Mouse (Mus musculus): ENCODE data around the gene Zbtb8a. TPM values are rescaled to one million over a fixed set of nuclear protein-coding genes. Genes with fewer than 3 reads are reported as not detected.

Gene Zbtb8a
- polyA plus RNA-seq, 1 experiment from 2014 or later: 2.2 TPM

GRCm38 (mm10) chr4:129394089-129394870, 16.4 kb upstream of the Zbtb8a start:
- Histone ChIP-seq H3K4me2 (ENCODE audit: low read depth, low read length) (no peak overlapping the region), H3K27ac (ENCODE audit: low read length) (no peak overlapping the region)
- ATAC-seq (ENCODE audit: low read depth): no peak

GRCm38 (mm10) chr4:129390936-129391557, 13.1 kb upstream of the Zbtb8a start:
- 77% methylated on average over 7 of the region's 7 CpGs for WGBS (ENCODE audit: insufficient replicate concordance)
- H3K4me3 ChIP-seq (ENCODE audit: low read depth, low read length): no peak overlapping the region
- no peak overlapping the region for H3K9ac ChIP-seq (ENCODE audit: low read depth, low read length)
- H3K9me3 ChIP-seq (replicated peaks; ENCODE audit: control insufficient read depth, low read length): no peaks in the 10 kb centered on the region
- H3K27me3 ChIP-seq (ENCODE audit: control insufficient read depth, insufficient read depth, low read depth, low read length): no peaks in the 10 kb centered on the region
- ATAC-seq (ENCODE audit: low read depth): no peak
- no peaks in the 10 kb centered on the region for H3K36me3 ChIP-seq (ENCODE audit: control insufficient read depth, insufficient read depth)
- peaks cover 8% of the 10 kb centered on the region for H3K4me1 ChIP-seq (ENCODE audit: control insufficient read depth, low read depth, low read length)
- no peak overlapping the region for H3K27ac ChIP-seq (ENCODE audit: low read length)
- H3K4me2 ChIP-seq (ENCODE audit: low read depth, low read length): no peak overlapping the region

More at GRCm38 (mm10) chr4:129394089-129394870, 16.4 kb upstream of the Zbtb8a start:
- Histone ChIP-seq H3K9me3 (replicated peaks; ENCODE audit: control insufficient read depth, low read length) (no peaks in the 10 kb centered on the region), H3K9ac (ENCODE audit: low read depth, low read length) (no peak overlapping the region), H3K36me3 (ENCODE audit: control insufficient read depth, insufficient read depth) (no peaks in the 10 kb centered on the region), H3K4me1 (ENCODE audit: control insufficient read depth, low read depth, low read length) (no peaks in the 10 kb centered on the region), H3K27me3 (ENCODE audit: control insufficient read depth, insufficient read depth, low read depth, low read length) (no peaks in the 10 kb centered on the region), H3K4me3 (ENCODE audit: low read depth, low read length) (no peak overlapping the region)
- 50% methylated on average over 12 of the region's 12 CpGs for WGBS (ENCODE audit: insufficient replicate concordance)

GRCm38 (mm10) chr4:129390216-129390743, 12.4 kb upstream of the Zbtb8a start:
- peaks cover 14% of the 10 kb centered on the region for H3K4me1 ChIP-seq (ENCODE audit: control insufficient read depth, low read depth, low read length)
- H3K27ac ChIP-seq (ENCODE audit: low read length): no peak overlapping the region
- no peak overlapping the region for H3K4me3 ChIP-seq (ENCODE audit: low read depth, low read length)
- no peaks in the 10 kb centered on the region for H3K27me3 ChIP-seq (ENCODE audit: control insufficient read depth, insufficient read depth, low read depth, low read length)
- H3K9ac ChIP-seq (ENCODE audit: low read depth, low read length): no peak overlapping the region
- H3K4me2 ChIP-seq (ENCODE audit: low read depth, low read length): no peak overlapping the region
- WGBS (ENCODE audit: insufficient replicate concordance): 60% methylated on average over 14 of the region's 14 CpGs
- no peak for ATAC-seq (ENCODE audit: low read depth)
- H3K9me3 ChIP-seq (replicated peaks; ENCODE audit: control insufficient read depth, low read length): no peaks in the 10 kb centered on the region
- no peaks in the 10 kb centered on the region for H3K36me3 ChIP-seq (ENCODE audit: control insufficient read depth, insufficient read depth)

- Histone ChIP-seq H3K9me3 (replicated peaks; ENCODE audit: control insufficient read depth, low read length) (no peaks in the 10 kb centered on the region), H3K36me3 (ENCODE audit: control insufficient read depth, insufficient read depth) (no peaks in the 10 kb centered on the region), H3K9ac (ENCODE audit: low read depth, low read length) (no peak overlapping the region), H3K27ac (ENCODE audit: low read length) (no peak overlapping the region), H3K4me1 (ENCODE audit: control insufficient read depth, low read depth, low read length) (peaks cover 17% of the 10 kb centered on the region), H3K27me3 (ENCODE audit: control insufficient read depth, insufficient read depth, low read depth, low read length) (no peaks in the 10 kb centered on the region), H3K4me2 (ENCODE audit: low read depth, low read length) (no peak overlapping the region), H3K4me3 (ENCODE audit: low read depth, low read length) (no peak overlapping the region)
- 80% methylated on average over 5 of the region's 5 CpGs for WGBS (ENCODE audit: insufficient replicate concordance)
- ATAC-seq (ENCODE audit: low read depth): no peak
These were observed 10.5 kb upstream of the Zbtb8a start for GRCm38 (mm10) chr4:129388404-129388803.

GRCm38 (mm10) chr4:129386989-129387388, 9.1 kb upstream of the Zbtb8a start:
- peak overlapping the region; percentile 43 for H3K4me2 ChIP-seq (ENCODE audit: low read depth, low read length)
- H3K36me3 ChIP-seq (ENCODE audit: control insufficient read depth, insufficient read depth): no peaks in the 10 kb centered on the region
- WGBS (ENCODE audit: insufficient replicate concordance): 37% methylated on average over 2 of the region's 2 CpGs
- ATAC-seq (ENCODE audit: low read depth): peak; percentile 50
- H3K9ac ChIP-seq (ENCODE audit: low read depth, low read length): no peak overlapping the region; the same call in 1 of the 2 replicates
- no peaks in the 10 kb centered on the region for H3K9me3 ChIP-seq (replicated peaks; ENCODE audit: control insufficient read depth, low read length)
- peaks cover 17% of the 10 kb centered on the region for H3K4me1 ChIP-seq (ENCODE audit: control insufficient read depth, low read depth, low read length)
- no peak overlapping the region for H3K4me3 ChIP-seq (ENCODE audit: low read depth, low read length)
- H3K27ac ChIP-seq (ENCODE audit: low read length): peak overlapping the region; percentile 83
- no peaks in the 10 kb centered on the region for H3K27me3 ChIP-seq (ENCODE audit: control insufficient read depth, insufficient read depth, low read depth, low read length)

- peak overlapping the region; percentile 83 for H3K27ac ChIP-seq (ENCODE audit: low read length)
- no peaks in the 10 kb centered on the region for H3K36me3 ChIP-seq (ENCODE audit: control insufficient read depth, insufficient read depth)
- H3K4me2 ChIP-seq (ENCODE audit: low read depth, low read length): peak overlapping the region; percentile 43
- H3K9me3 ChIP-seq (replicated peaks; ENCODE audit: control insufficient read depth, low read length): no peaks in the 10 kb centered on the region
- no peak overlapping the region for H3K4me3 ChIP-seq (ENCODE audit: low read depth, low read length)
- H3K4me1 ChIP-seq (ENCODE audit: control insufficient read depth, low read depth, low read length): peaks cover 17% of the 10 kb centered on the region
- peak; percentile 89 for ATAC-seq (ENCODE audit: low read depth)
- H3K9ac ChIP-seq (ENCODE audit: low read depth, low read length): no peak overlapping the region; the same call in 1 of the 2 replicates
- no peaks in the 10 kb centered on the region for H3K27me3 ChIP-seq (ENCODE audit: control insufficient read depth, insufficient read depth, low read depth, low read length)
- WGBS (ENCODE audit: insufficient replicate concordance): 24% methylated on average over 8 of the region's 8 CpGs
These were observed 8.5 kb upstream of the Zbtb8a start for GRCm38 (mm10) chr4:129386269-129386946.

GRCm38 (mm10) chr4:129385685-129386084, 7.8 kb upstream of the Zbtb8a start:
- Histone ChIP-seq H3K4me3 (ENCODE audit: low read depth, low read length) (no peak overlapping the region), H3K36me3 (ENCODE audit: control insufficient read depth, insufficient read depth) (no peaks in the 10 kb centered on the region), H3K9ac (ENCODE audit: low read depth, low read length) (no peak overlapping the region), H3K9me3 (replicated peaks; ENCODE audit: control insufficient read depth, low read length) (no peaks in the 10 kb centered on the region), H3K27me3 (ENCODE audit: control insufficient read depth, insufficient read depth, low read depth, low read length) (no peaks in the 10 kb centered on the region), H3K27ac (ENCODE audit: low read length) (peak overlapping the region; percentile 42), H3K4me1 (ENCODE audit: control insufficient read depth, low read depth, low read length) (peaks cover 17% of the 10 kb centered on the region), H3K4me2 (ENCODE audit: low read depth, low read length) (no peak overlapping the region)
- WGBS (ENCODE audit: insufficient replicate concordance): 69% methylated on average over 11 of the region's 11 CpGs
- no peak for ATAC-seq (ENCODE audit: low read depth)

GRCm38 (mm10) chr4:129384440-129384839, 6.5 kb upstream of the Zbtb8a start:
- H3K9ac ChIP-seq (ENCODE audit: low read depth, low read length): no peak overlapping the region
- no peak for ATAC-seq (ENCODE audit: low read depth)
- H3K36me3 ChIP-seq (ENCODE audit: control insufficient read depth, insufficient read depth): no peaks in the 10 kb centered on the region
- no peak overlapping the region for H3K4me2 ChIP-seq (ENCODE audit: low read depth, low read length)
- H3K27ac ChIP-seq (ENCODE audit: low read length): no peak overlapping the region
- peaks cover 17% of the 10 kb centered on the region for H3K4me1 ChIP-seq (ENCODE audit: control insufficient read depth, low read depth, low read length)
- H3K9me3 ChIP-seq (replicated peaks; ENCODE audit: control insufficient read depth, low read length): no peaks in the 10 kb centered on the region
- 34% methylated on average over 6 of the region's 6 CpGs for WGBS (ENCODE audit: insufficient replicate concordance)
- H3K4me3 ChIP-seq (ENCODE audit: low read depth, low read length): no peak overlapping the region
- no peaks in the 10 kb centered on the region for H3K27me3 ChIP-seq (ENCODE audit: control insufficient read depth, insufficient read depth, low read depth, low read length)

Data from liver, embryonic 16.5 days (tissue).